Mouse (Mus musculus) heart, postnatal 0 days (tissue): ENCODE results near the gene Adamtsl2. TPM values are rescaled to one million over a fixed set of nuclear protein-coding genes. Genes with fewer than 3 reads are reported as not detected.

Experiments used
- ATAC-seq: fragments of 200-750 bp; cut with Nextera tagmentation; 2 replicates; pipeline ENCODE4 v1.8.0; 2017; ENCODE audit warnings: low read depth, moderate number of reproducible peaks, moderate library complexity; ENCODE audit not compliant: insufficient read depth
- DNase-seq: peaks from one replicate; pipeline ENCODE4 v3.0.0-alpha.2; 2016; ENCODE audit warnings: low spot score
- H3K27ac ChIP-seq: fragments of 300-500 bp; sonication (generic); 2 replicates; pipeline ENCODE4 v1.5.1; 2014; ENCODE audit warnings: low read depth, mild to moderate bottlenecking
- H3K27me3 ChIP-seq: fragments of 300-500 bp; sonication (generic); 2 replicates; pipeline ENCODE4 v1.6.1; 2014; ENCODE audit warnings: low read length, mixed read lengths; ENCODE audit not compliant: control insufficient read depth, insufficient read depth
- H3K36me3 ChIP-seq: fragments of 300-500 bp; sonication (generic); replicated peaks from 2 replicates; pipeline ENCODE4 v1.6.1; 2014; ENCODE audit warnings: low read length, mixed read lengths; ENCODE audit not compliant: control insufficient read depth, insufficient read depth
- H3K4me1 ChIP-seq: fragments of 300-500 bp; sonication (generic); 2 replicates; pipeline ENCODE4 v1.6.1; 2014; ENCODE audit warnings: antibody characterized with exemption; ENCODE audit not compliant: control insufficient read depth, insufficient read depth
- H3K4me2 ChIP-seq: fragments of 300-500 bp; sonication (generic); 2 replicates; pipeline ENCODE4 v1.6.1; 2014; ENCODE audit warnings: low read depth, mild to moderate bottlenecking, low read length, moderate library complexity
- H3K4me3 ChIP-seq: fragments of 300-500 bp; sonication (generic); 2 replicates; pipeline ENCODE4 v1.5.1; 2014; ENCODE audit warnings: low read depth, low read length
- H3K9ac ChIP-seq: fragments of 300-500 bp; sonication (generic); replicated peaks from 2 replicates; pipeline ENCODE4 v1.6.1; 2014; ENCODE audit warnings: low read depth, low read length, mixed read lengths
- H3K9me3 ChIP-seq: fragments of 300-500 bp; sonication (generic); replicated peaks from 2 replicates; pipeline ENCODE4 v1.6.1; 2016; ENCODE audit warnings: low read length; ENCODE audit not compliant: control insufficient read depth
- CTCF ChIP-seq: IDR thresholded peaks from 2 replicates; pipeline ENCODE4 v1.5.1; 2016; ENCODE audit warnings: antibody characterized with exemption, control low read depth, low read depth
- EP300 ChIP-seq: IDR thresholded peaks from 2 replicates; pipeline ENCODE4 v1.6.1; 2016; ENCODE audit warnings: antibody characterized with exemption, low read depth
- WGBS: fragments of 180-500 bp; shearing (Covaris S2); extraction: QIAGEN DNeasy Blood & Tissue Kit; methylation state at CpG from one replicate; pipeline ENCODE4 v1.1.7; 2014; 5-methylcytosine and 5-hydroxymethylcytosine counted together
- polyA plus RNA-seq: library from polyadenylated mRNA; unstranded; fragments of >200 nt; fragmentation: Nextera tagmentation; extraction: Ambion mirVana; gene quantifications from 2 replicates; pipeline ENCODE4 v1.2.1, GENCODE M21; 2015
- total RNA-seq: library from RNA; depleted of rRNA; stranded (reverse); fragments of >200 nt; gene quantifications from 2 replicates; pipeline ENCODE4 v1.2.3, GENCODE M21; 2014; ENCODE audit warnings: low replicate concordance

Adamtsl2 gene
- total and polyA plus RNA-seq, 2 experiments from 2014 or later: 7.2 to 21.9 TPM

DNA sequence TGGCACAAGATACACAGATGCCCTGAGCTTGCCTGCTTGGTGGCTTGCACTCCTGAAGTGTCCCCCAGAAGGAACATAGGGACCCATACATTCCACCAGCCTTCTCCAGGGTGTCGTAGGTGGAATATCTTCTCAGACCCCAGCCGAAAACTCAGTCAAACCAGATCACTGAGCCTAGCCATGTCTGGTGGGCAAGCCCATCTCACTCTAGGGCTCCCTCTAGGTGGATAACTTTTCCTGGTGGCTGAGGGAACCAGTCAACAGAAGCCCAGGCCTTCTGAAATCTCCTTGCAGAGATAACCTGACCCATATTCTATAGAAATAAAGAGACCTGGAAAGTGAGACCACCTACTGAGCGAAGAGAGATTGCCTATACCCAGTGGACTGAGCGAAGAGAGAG, 43.9 kb downstream of the Adamtsl2 start:
- peaks cover 41% of the 10 kb centered on the region for H3K4me1 ChIP-seq
- H3K4me3 ChIP-seq: no peak overlapping the region
- no peaks in the 10 kb centered on the region for H3K9me3 ChIP-seq
- H3K36me3 ChIP-seq: no peaks in the 10 kb centered on the region
- no peak overlapping the region for H3K9ac ChIP-seq
- no peak overlapping the region for H3K4me2 ChIP-seq
- no peak; the same call in 1 of the 2 replicates for TF ChIP-seq CTCF
- no peak for TF ChIP-seq EP300
- no peak overlapping the region for H3K27ac ChIP-seq
- DNase-seq (no peak), ATAC-seq (no peak)
- no peaks in the 10 kb centered on the region for H3K27me3 ChIP-seq
- WGBS: 92% methylated on average over 4 of the region's 4 CpGs

GRCm38 (mm10) chr2:27125979-27126378, 46.8 kb downstream of the Adamtsl2 start:
- Histone ChIP-seq H3K36me3 (no peaks in the 10 kb centered on the region), H3K9ac (no peak overlapping the region), H3K9me3 (no peaks in the 10 kb centered on the region), H3K27ac (no peak overlapping the region), H3K4me1 (peaks cover 13% of the 10 kb centered on the region; the same call in 1 of the 2 replicates), H3K27me3 (no peaks in the 10 kb centered on the region), H3K4me2 (no peak overlapping the region), H3K4me3 (no peak overlapping the region)
- TF ChIP-seq CTCF (peak; percentile 89), EP300 (no peak)
- WGBS: 26% methylated on average over 10 of the region's 10 CpGs
- 0 out of 2 replicates have a peak, but pooled peaks have one; percentile 9 for ATAC-seq
- no peak for DNase-seq

- WGBS: 70% methylated on average over 4 of the region's 4 CpGs
- ATAC-seq (no peak), DNase-seq (no peak)
- no peak overlapping the region for H3K27ac ChIP-seq
- H3K4me3 ChIP-seq: no peak overlapping the region
- no peaks in the 10 kb centered on the region for H3K36me3 ChIP-seq
- no peak overlapping the region for H3K4me2 ChIP-seq
- TF ChIP-seq CTCF: no peak
- no peak for TF ChIP-seq EP300
- H3K9me3 ChIP-seq: no peaks in the 10 kb centered on the region
- H3K4me1 ChIP-seq: peaks cover 13% of the 10 kb centered on the region; the same call in 1 of the 2 replicates
- no peaks in the 10 kb centered on the region for H3K27me3 ChIP-seq
- H3K9ac ChIP-seq: no peak overlapping the region
Measured at GRCm38 (mm10) chr2:27126496-27126895, 47.3 kb downstream of the Adamtsl2 start.

DNA sequence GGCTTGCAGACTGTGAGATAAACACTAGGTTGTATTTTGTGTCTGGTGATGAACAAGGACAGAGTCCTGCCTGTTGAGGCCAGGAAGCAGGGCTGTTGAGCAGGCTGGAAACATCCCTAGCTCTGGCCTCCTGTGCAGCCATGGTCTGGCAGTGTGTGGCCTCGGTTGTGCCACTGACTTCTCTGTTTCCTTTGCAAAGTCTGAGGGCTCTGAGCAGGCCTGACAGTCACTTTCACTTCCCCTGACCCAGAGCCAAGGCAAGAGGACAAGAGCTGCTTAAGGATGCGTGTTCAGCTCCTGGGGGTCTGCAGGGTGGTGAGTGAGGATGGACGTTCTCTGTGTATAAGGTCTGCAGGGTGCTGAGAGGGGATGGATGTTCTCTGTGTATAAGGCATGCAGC, 49.8 kb downstream of the Adamtsl2 start:
- Histone ChIP-seq H3K4me2 (no peak overlapping the region), H3K9me3 (no peaks in the 10 kb centered on the region), H3K9ac (no peak overlapping the region), H3K36me3 (no peaks in the 10 kb centered on the region), H3K27ac (no peak overlapping the region), H3K27me3 (no peaks in the 10 kb centered on the region), H3K4me3 (no peak overlapping the region), H3K4me1 (0 out of 2 replicates have a peak, but pooled peaks cover 4% of the 10 kb centered on the region)
- WGBS: 67% methylated on average over 3 of the region's 3 CpGs
- ATAC-seq: no peak
- no peak for DNase-seq
- TF ChIP-seq EP300 (no peak), CTCF (no peak)

DNA sequence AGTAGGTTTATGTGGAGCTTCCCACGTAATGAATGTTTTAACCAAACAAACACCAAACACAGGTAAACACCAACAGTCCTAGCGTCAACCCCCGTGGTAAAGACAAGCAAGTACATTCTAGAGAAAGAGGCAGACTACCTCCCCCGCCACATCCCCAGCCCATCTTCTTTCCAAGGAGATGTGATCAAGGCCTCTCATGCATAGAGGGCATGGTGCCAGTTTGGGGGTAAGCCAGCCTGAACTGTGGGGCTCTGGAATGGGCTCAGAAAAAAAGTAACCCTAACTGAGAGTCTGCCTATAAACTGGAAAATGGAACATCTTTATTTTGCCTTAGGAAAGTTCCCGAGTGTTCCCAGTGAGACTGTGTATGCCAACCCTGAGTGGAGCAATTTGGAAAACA, 56.8 kb downstream of the Adamtsl2 start:
- 88% methylated on average over 5 of the region's 5 CpGs for WGBS
- TF ChIP-seq EP300: no peak
- H3K4me1 ChIP-seq: no peaks in the 10 kb centered on the region
- no peak overlapping the region for H3K4me3 ChIP-seq
- no peak overlapping the region for H3K27ac ChIP-seq
- H3K27me3 ChIP-seq: peaks cover 34% of the 10 kb centered on the region
- no peak for ATAC-seq
- H3K9me3 ChIP-seq: no peaks in the 10 kb centered on the region
- no peak overlapping the region for H3K9ac ChIP-seq
- H3K36me3 ChIP-seq: no peaks in the 10 kb centered on the region
- no peak overlapping the region for H3K4me2 ChIP-seq
- no peak for DNase-seq

DNA sequence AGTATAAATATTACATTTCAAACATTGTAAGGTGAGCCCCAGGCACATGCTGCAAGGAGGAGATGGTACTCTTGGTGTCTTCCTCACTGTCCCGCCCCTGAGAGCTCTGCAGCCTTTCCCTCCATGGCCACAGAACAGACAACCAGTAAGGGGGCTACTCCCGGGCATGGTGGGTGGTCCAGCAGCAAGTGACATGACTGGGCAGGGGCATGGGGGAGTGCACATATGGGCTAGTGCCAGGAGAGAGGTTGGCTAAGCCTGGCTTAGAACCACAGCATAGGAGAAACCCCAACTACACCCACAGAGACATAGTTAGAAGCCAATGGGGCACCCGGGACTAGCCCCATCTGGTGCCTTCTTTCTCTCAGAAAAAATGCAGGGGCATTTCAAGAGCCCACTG, 57.2 kb downstream of the Adamtsl2 start:
- H3K9me3 ChIP-seq: no peaks in the 10 kb centered on the region
- H3K27me3 ChIP-seq: peaks cover 38% of the 10 kb centered on the region
- H3K4me1 ChIP-seq: no peaks in the 10 kb centered on the region
- H3K36me3 ChIP-seq: no peaks in the 10 kb centered on the region
- no peak for DNase-seq
- no peak overlapping the region for H3K27ac ChIP-seq
- TF ChIP-seq EP300: no peak
- H3K9ac ChIP-seq: no peak overlapping the region
- no peak overlapping the region for H3K4me3 ChIP-seq
- whole genome bisulfite sequencing: 64% methylated on average over 3 of the region's 3 CpGs
- no peak for ATAC-seq
- H3K4me2 ChIP-seq: no peak overlapping the region
